In genomic region chr1:166750236-166750635, GRCm38 (mm10) we compare ENCODE assay signal across 14 mouse cellular contexts.
A peak's percentile ranks its signal among the peaks of the same experiment; 100 is the strongest.
DNase-seq lines count a peak whose midpoint lies in the region; ATAC-seq lines count a peak whose summit lies in the region.
"Had no signal": no experiment of that assay in that cellular context is flagged by ENCODE, and none has a peak within 500 bp of the region (broad histone marks: within the 10 kb centered on the region; RNA-seq: fewer than 3 reads in every experiment).

No protein-coding gene starts in this region.

- no peak for DNase-seq in cerebellum, postnatal 4 days (ENCODE audit: low spot score in 2 of 2)
- DNase-seq in right cerebral cortex, adult 18-20 months = peak; percentile 23
- DNase-seq in right cerebral cortex, postnatal 25 days = no peak
- peak; percentile 32 for DNase-seq in layer of hippocampus, adult 11-12 months (ENCODE audit: low spot score)
- peak; percentile 19 for DNase-seq in right cerebral cortex, postnatal 4 days
- DNase-seq in kidney, postnatal 4 days = no peak
- DNase-seq: adrenal gland, adult 8-10 months; kidney, adult 11 months; lung, postnatal 10 days; midbrain, embryonic 14.5 days; retina, postnatal 1 day had no signal

- ATAC-seq in cerebellum, adult (ENCODE audit: insufficient number of reproducible peaks, low FRiP score, low TSS enrichment) = peak; percentile 80
- no peak for ATAC-seq in granulocyte monocyte progenitor cell, adult 5-6 weeks (replicated peaks; ENCODE audit: poor library complexity, severe bottlenecking)
- ATAC-seq: liver, embryonic 12.5 days had no signal

Comparison
In these comparisons a context has a peak if more than half of its experiments do, and no peak if none do; other contexts are left out.
1. DNase-seq: peak in right cerebral cortex, adult 18-20 months (single experiment), layer of hippocampus, adult 11-12 months (single experiment) and right cerebral cortex, postnatal 4 days (single experiment); none in cerebellum, postnatal 4 days (0 of 2), right cerebral cortex, postnatal 25 days (single experiment) and kidney, postnatal 4 days (0 of 2).